Mouse (Mus musculus) hindbrain, embryonic 13.5 days (tissue): Measurements from ENCODE around the gene Sfta2. TPM values are rescaled to one million over a fixed set of nuclear protein-coding genes. Genes with fewer than 3 reads are reported as not detected.

Source experiments
- ATAC-seq: fragments of 200-750 bp; cut with Nextera tagmentation; 2 replicates; pipeline ENCODE4 v1.8.0; 2017; ENCODE audit warnings: moderate TSS enrichment; ENCODE audit not compliant: low FRiP score
- H3K27ac ChIP-seq: fragments of 300-500 bp; sonication (generic); 2 replicates; pipeline ENCODE4 v1.5.1; 2015; ENCODE audit warnings: inconsistent platforms, mild to moderate bottlenecking, moderate library complexity
- H3K27me3 ChIP-seq: fragments of 300-500 bp; sonication (generic); 2 replicates; pipeline ENCODE4 v1.6.1; 2015; ENCODE audit warnings: mild to moderate bottlenecking, inconsistent platforms
- H3K36me3 ChIP-seq: fragments of 300-500 bp; sonication (generic); 2 replicates; pipeline ENCODE4 v1.6.1; 2015; ENCODE audit warnings: mild to moderate bottlenecking, inconsistent platforms
- H3K4me1 ChIP-seq: fragments of 300-500 bp; sonication (generic); replicated peaks from 2 replicates; pipeline ENCODE4 v1.6.1; 2015; ENCODE audit warnings: inconsistent platforms
- H3K4me2 ChIP-seq: fragments of 300-500 bp; sonication (generic); 2 replicates; pipeline ENCODE4 v1.6.1; 2015; ENCODE audit warnings: inconsistent platforms, mild to moderate bottlenecking, moderate library complexity
- H3K4me3 ChIP-seq: fragments of 300-500 bp; sonication (generic); 2 replicates; pipeline ENCODE4 v1.5.1; 2015; ENCODE audit warnings: mild to moderate bottlenecking, inconsistent platforms
- H3K9ac ChIP-seq: fragments of 300-500 bp; sonication (generic); 2 replicates; pipeline ENCODE4 v1.6.1; 2015; ENCODE audit warnings: mild to moderate bottlenecking, inconsistent platforms
- H3K9me3 ChIP-seq: fragments of 300-500 bp; sonication (generic); 2 replicates; pipeline ENCODE4 v1.6.1; 2016; ENCODE audit warnings: inconsistent platforms
- WGBS: fragments of 180-500 bp; shearing (Covaris S2); methylation state at CpG from one replicate; pipeline ENCODE4 v1.1.7; 2015; 5-methylcytosine and 5-hydroxymethylcytosine counted together
- polyA plus RNA-seq: library from polyadenylated mRNA; unstranded; fragments of >200 nt; fragmentation: Nextera tagmentation; extraction: Ambion mirVana; gene quantifications from 2 replicates; pipeline ENCODE4 v1.2.1, GENCODE M21; 2015

Gene Sfta2
- polyA plus RNA-seq, result not detected in 2 replicates

GRCm38 (mm10) chr17:35601249-35601648, at the start of gene Sfta2:
Sfta2 (plus strand) TSS chr17:35601549.
- no peak within 1 kb of the TSS for H3K27ac ChIP-seq
- ATAC-seq, result no peak
- H3K9me3 ChIP-seq, result no peaks in the 10 kb centered on the region
- no peak within 1 kb of the TSS for H3K4me3 ChIP-seq
- no peaks in the 10 kb centered on the region for H3K4me1 ChIP-seq
- H3K9ac ChIP-seq, result no peak within 1 kb of the TSS
- no peak within 1 kb of the TSS for H3K4me2 ChIP-seq
- no peaks in the 10 kb centered on the region for H3K36me3 ChIP-seq
- no peaks in the 10 kb centered on the region for H3K27me3 ChIP-seq
- WGBS, result 71% methylated on average over 2 of the region's 2 CpGs

GRCm38 (mm10) chr17:35551881-35552414, 49.4 kb upstream of the Sfta2 start, which contains the start of gene Cdsn:
Cdsn (plus strand) TSS chr17:35552128.
- Histone ChIP-seq H3K4me3 (no peak within 1 kb of the TSS), H3K27ac (no peak within 1 kb of the TSS), H3K9me3 (no peaks in the 10 kb centered on the region), H3K9ac (peak within 1 kb of the TSS; percentile 5; the same call in 1 of the 2 replicates), H3K36me3 (no peaks in the 10 kb centered on the region), H3K27me3 (no peaks in the 10 kb centered on the region), H3K4me1 (peaks cover 14% of the 10 kb centered on the region), H3K4me2 (no peak within 1 kb of the TSS)
- ATAC-seq, result no peak
- 76% methylated on average over 10 of the region's 10 CpGs for WGBS

- ATAC-seq, result no peak
- 82% methylated on average over 5 of the region's 5 CpGs for WGBS
- peaks cover 7% of the 10 kb centered on the region; the same call in 1 of the 2 replicates for H3K4me1 ChIP-seq
- no peaks in the 10 kb centered on the region for H3K36me3 ChIP-seq
- no peaks in the 10 kb centered on the region for H3K9me3 ChIP-seq
- H3K9ac ChIP-seq, result no peak overlapping the region
- H3K4me2 ChIP-seq, result no peak overlapping the region
- no peaks in the 10 kb centered on the region for H3K27me3 ChIP-seq
- H3K4me3 ChIP-seq, result no peak overlapping the region
- H3K27ac ChIP-seq, result no peak overlapping the region
These were observed 47.0 kb upstream of the Sfta2 start for GRCm38 (mm10) chr17:35554321-35554720.

DNA sequence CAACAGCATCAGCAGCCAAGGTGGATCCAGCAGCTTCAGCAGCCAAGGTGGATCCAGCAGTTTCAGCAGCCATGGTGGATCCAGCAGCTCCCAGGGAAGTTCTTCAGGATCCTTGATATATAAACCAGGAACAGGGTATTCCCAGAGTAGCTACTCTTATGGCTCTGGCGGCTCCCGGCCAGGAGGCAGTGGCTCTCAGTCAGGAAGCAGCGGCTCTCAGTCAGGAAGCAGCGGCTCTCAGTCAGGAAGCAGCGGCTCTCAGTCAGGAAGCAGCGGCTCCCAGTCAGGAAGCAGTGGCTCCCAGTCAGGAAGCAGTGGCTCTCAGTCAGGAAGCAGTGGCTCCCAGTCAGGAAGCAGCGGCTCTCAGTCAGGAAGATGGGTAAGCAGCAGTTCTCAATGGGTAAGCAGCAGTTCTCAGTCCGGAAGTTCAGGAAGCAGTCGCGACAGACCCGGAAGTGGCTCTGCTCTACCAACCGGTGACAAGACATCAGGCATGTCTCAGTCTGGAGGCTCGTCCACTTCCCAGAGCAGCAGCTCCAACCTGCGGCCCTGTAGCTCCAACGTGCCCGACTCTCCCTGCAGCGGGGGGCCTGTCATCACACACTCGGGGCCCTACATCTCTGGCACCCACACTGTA, 46.5 kb upstream of the Sfta2 start:
- WGBS, result 95% methylated on average over 18 of the region's 18 CpGs
- Histone ChIP-seq H3K4me1 (0 out of 2 replicates have a peak, but pooled peaks cover 1% of the 10 kb centered on the region), H3K9me3 (no peaks in the 10 kb centered on the region), H3K36me3 (no peaks in the 10 kb centered on the region), H3K4me2 (no peak overlapping the region), H3K27me3 (no peaks in the 10 kb centered on the region), H3K4me3 (no peak overlapping the region), H3K27ac (no peak overlapping the region), H3K9ac (no peak overlapping the region)
- ATAC-seq, result no peak

DNA sequence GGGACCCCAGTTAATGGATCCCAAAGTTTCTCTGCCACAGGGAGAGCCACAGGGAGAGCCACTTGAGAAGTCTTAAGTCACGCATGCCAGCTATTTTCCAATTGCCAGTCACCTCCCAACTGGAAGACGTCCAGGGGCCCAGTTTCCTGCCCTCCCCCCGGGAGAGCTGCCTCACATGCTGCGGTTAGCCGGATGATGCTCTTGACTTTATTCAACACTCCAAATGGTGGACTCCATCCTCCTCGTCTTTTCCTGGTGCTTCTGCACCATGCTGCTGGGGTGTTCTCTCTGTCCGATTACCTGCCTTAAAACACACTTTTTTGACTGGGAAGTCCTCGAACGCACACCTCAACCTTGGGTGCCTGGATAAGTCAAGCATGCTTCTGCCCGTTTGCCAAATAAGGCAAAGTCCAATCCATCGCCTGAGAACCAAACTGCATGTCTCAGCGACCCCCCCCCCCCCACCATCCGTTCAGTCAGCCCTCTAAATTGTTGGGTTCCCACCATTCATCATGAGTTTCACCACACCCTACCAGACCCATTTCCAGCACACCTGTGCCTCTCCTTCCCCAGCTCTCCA, 45.1 kb upstream of the Sfta2 start:
- H3K27ac ChIP-seq, result no peak overlapping the region
- no peaks in the 10 kb centered on the region for H3K27me3 ChIP-seq
- WGBS, result 88% methylated on average over 13 of the region's 13 CpGs
- no peaks in the 10 kb centered on the region for H3K36me3 ChIP-seq
- no peak overlapping the region for H3K4me2 ChIP-seq
- no peaks in the 10 kb centered on the region for H3K4me1 ChIP-seq
- ATAC-seq, result no peak
- H3K4me3 ChIP-seq, result no peak overlapping the region
- H3K9me3 ChIP-seq, result no peaks in the 10 kb centered on the region
- H3K9ac ChIP-seq, result no peak overlapping the region

- no peak overlapping the region for H3K9ac ChIP-seq
- no peak overlapping the region for H3K27ac ChIP-seq
- no peaks in the 10 kb centered on the region for H3K4me1 ChIP-seq
- H3K36me3 ChIP-seq, result no peaks in the 10 kb centered on the region
- H3K4me2 ChIP-seq, result no peak overlapping the region
- H3K27me3 ChIP-seq, result no peaks in the 10 kb centered on the region
- H3K4me3 ChIP-seq, result no peak overlapping the region
- 27% methylated on average over 5 of the region's 5 CpGs for WGBS
- no peaks in the 10 kb centered on the region for H3K9me3 ChIP-seq
- ATAC-seq, result no peak
These were observed 44.5 kb upstream of the Sfta2 start for GRCm38 (mm10) chr17:35556812-35557211.

DNA sequence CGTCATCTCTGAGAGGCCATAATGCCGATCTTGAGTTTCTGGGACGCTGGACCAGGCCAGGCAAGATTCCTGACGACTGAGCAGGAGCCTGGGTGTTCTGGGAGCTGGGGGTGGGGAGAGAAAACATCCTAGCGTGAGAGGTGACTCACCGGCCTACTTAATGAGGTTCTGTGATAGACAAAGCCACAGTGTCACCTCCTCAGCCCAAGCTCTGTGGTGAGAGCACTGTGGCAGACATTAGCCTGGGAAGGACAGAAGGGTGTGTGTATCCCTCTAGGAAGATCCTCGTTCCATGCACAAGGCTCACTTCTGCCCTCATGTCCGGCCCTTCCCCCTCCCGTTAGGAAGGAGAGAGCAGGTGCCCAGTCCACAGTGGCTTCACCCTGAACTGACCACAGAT, 44.0 kb upstream of the Sfta2 start:
- no peak for ATAC-seq
- Histone ChIP-seq H3K36me3 (no peaks in the 10 kb centered on the region), H3K9ac (no peak overlapping the region), H3K4me2 (no peak overlapping the region), H3K4me1 (no peaks in the 10 kb centered on the region), H3K4me3 (no peak overlapping the region), H3K9me3 (no peaks in the 10 kb centered on the region), H3K27ac (no peak overlapping the region), H3K27me3 (no peaks in the 10 kb centered on the region)
- 80% methylated on average over 9 of the region's 9 CpGs for WGBS

GRCm38 (mm10) chr17:35558216-35558615, 43.1 kb upstream of the Sfta2 start:
- Histone ChIP-seq H3K27ac (no peak overlapping the region), H3K4me1 (no peaks in the 10 kb centered on the region), H3K4me3 (no peak overlapping the region), H3K9me3 (no peaks in the 10 kb centered on the region), H3K27me3 (no peaks in the 10 kb centered on the region), H3K36me3 (no peaks in the 10 kb centered on the region), H3K4me2 (no peak overlapping the region), H3K9ac (no peak overlapping the region)
- ATAC-seq, result no peak
- 65% methylated on average over 8 of the region's 8 CpGs for WGBS

GRCm38 (mm10) chr17:35567150-35567549, 34.2 kb upstream of the Sfta2 start, which contains the start of gene 2300002M23Rik:
2300002M23Rik (plus strand) TSS chr17:35567450.
- Histone ChIP-seq H3K4me2 (no peak within 1 kb of the TSS), H3K4me3 (no peak within 1 kb of the TSS), H3K9me3 (no peaks in the 10 kb centered on the region), H3K27me3 (peaks cover 20% of the 10 kb centered on the region), H3K9ac (no peak within 1 kb of the TSS), H3K4me1 (peaks cover 14% of the 10 kb centered on the region), H3K27ac (no peak within 1 kb of the TSS), H3K36me3 (no peaks in the 10 kb centered on the region)
- WGBS, result 64% methylated on average over 3 of the region's 3 CpGs
- ATAC-seq, result no peak

- no peaks in the 10 kb centered on the region for H3K9me3 ChIP-seq
- no peak for ATAC-seq
- peaks cover 20% of the 10 kb centered on the region for H3K27me3 ChIP-seq
- no peak overlapping the region for H3K9ac ChIP-seq
- H3K27ac ChIP-seq, result no peak overlapping the region
- H3K4me2 ChIP-seq, result no peak overlapping the region
- no peak overlapping the region for H3K4me3 ChIP-seq
- WGBS, result 21% methylated on average over 9 of the region's 9 CpGs
- no peaks in the 10 kb centered on the region for H3K36me3 ChIP-seq
- H3K4me1 ChIP-seq, result peaks cover 14% of the 10 kb centered on the region
These were observed 33.6 kb upstream of the Sfta2 start for GRCm38 (mm10) chr17:35567767-35568166.

DNA sequence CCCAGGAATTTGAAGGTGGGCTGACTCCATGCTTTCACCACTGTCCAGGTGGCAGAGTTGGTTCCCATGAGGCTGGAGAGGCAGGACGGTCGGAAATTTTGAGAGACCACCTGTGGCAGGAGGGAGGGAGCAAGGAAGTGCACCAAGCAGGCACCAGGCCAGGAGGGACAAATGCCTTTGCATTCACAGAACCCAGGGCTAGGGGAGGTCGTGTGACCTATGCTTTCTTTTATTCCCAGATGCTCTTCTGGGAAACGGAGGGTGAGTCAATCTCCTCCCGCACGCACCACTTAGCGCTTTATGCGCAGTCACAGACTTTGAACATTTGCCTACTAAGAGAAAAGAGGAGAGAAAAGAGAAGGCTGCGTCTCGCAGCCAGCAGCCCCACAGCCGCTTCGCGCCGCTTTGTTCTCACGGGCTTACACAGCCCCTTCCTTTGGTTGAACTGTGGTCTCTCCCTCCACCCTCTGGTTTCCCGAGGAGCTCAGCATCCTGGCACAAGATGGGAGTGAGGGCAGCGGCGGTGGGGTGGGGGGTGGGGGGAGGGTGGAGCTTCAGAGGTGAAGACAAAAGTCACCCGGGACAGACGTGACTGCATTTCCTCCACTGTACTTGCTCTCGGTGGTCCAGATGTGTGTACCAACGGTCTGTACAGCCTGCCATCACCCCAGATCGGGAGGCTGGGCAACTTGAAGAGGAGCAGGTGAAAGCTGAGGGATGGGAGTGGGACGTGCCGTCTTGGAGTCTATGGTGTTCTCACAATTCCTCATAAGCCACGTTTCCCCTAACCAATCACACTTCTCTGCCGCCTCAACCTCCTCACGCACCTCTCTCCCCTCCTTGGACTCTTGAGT, 32.0 kb upstream of the Sfta2 start:
- Histone ChIP-seq H3K4me2 (peak overlapping the region; percentile 59), H3K27ac (no peak overlapping the region), H3K9ac (peak overlapping the region; percentile 62), H3K9me3 (no peaks in the 10 kb centered on the region), H3K27me3 (peaks cover 20% of the 10 kb centered on the region), H3K36me3 (no peaks in the 10 kb centered on the region), H3K4me3 (peak overlapping the region; percentile 31), H3K4me1 (peaks cover 14% of the 10 kb centered on the region)
- 3% methylated on average over 28 of the region's 28 CpGs for WGBS
- ATAC-seq, result peak; percentile 75

GRCm38 (mm10) chr17:35570836-35571235, 30.5 kb upstream of the Sfta2 start:
- Histone ChIP-seq H3K9ac (no peak overlapping the region), H3K4me1 (peaks cover 14% of the 10 kb centered on the region), H3K36me3 (no peaks in the 10 kb centered on the region), H3K4me2 (no peak overlapping the region), H3K9me3 (no peaks in the 10 kb centered on the region), H3K4me3 (no peak overlapping the region), H3K27me3 (peaks cover 20% of the 10 kb centered on the region), H3K27ac (no peak overlapping the region)
- ATAC-seq, result no peak
- WGBS, result 55% methylated on average over 14 of the region's 14 CpGs
